Mouse (Mus musculus): ENCODE results near the gene Ubtf. TPM values are rescaled to one million over a fixed set of nuclear protein-coding genes. Genes with fewer than 3 reads are reported as not detected.

Ubtf gene
- 24.8 and 26.1 TPM in 2 replicates for polyA plus RNA-seq (2012; rRNA removed)

DNA sequence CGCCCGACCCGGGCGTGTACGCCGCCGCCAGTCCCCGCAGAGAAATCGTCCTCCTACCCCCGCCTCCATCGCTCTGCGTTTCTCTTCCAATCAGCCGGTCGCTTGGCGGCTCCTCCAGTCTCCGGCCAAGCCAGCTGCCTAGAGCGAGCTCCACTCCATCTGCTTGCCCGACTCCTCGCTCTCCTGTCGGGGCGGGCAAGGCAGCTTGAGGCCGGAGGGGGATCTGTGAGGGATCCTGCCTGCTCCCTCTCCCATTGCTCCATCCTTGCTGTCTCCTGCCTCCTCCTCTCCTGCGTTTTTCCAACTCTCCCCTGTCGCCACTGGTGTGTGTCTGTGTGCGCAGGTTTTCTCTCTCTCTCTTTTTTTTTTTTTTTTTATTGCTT lies at the start of gene Ubtf:
TSS of gene Ubtf (minus strand) at position 333 of the 383 bp plus-strand sequence.

DNA sequence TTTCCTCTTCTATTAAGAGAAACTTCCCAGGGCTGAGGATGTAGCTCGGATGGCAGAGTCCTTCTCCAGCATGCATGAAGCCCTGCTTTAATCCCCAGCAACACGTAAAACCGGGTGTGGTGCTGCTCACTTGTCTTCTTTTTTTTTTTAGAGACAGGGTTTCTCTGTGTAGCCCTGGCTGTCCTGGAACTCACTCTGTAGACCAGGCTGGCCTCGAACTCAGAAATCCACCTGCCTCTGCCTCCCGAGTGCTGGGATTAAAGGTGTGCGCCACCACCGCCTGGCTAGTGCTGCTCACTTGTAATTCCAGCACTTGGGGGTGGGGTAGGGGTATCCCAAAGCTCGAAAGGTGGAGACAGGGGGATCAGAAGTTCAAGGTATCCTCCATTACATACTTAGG lies 46.6 kb upstream of the Ubtf start, which contains the start of gene Slc4a1:
TSS of gene Slc4a1 (minus strand) at position 101 of the 400 bp plus-strand sequence.

GRCm38 (mm10) chr11:102296491-102297472 lies 22.8 kb downstream of the Ubtf start, which contains the start of gene Atxn7l3:
TSS of gene Atxn7l3 (minus strand) at chr11:102296631.

GRCm38 (mm10) chr11:102284501-102285094 lies 34.9 kb downstream of the Ubtf start, which contains the start of gene Tmub2:
TSS of gene Tmub2 (plus strand) at chr11:102284931.

DNA sequence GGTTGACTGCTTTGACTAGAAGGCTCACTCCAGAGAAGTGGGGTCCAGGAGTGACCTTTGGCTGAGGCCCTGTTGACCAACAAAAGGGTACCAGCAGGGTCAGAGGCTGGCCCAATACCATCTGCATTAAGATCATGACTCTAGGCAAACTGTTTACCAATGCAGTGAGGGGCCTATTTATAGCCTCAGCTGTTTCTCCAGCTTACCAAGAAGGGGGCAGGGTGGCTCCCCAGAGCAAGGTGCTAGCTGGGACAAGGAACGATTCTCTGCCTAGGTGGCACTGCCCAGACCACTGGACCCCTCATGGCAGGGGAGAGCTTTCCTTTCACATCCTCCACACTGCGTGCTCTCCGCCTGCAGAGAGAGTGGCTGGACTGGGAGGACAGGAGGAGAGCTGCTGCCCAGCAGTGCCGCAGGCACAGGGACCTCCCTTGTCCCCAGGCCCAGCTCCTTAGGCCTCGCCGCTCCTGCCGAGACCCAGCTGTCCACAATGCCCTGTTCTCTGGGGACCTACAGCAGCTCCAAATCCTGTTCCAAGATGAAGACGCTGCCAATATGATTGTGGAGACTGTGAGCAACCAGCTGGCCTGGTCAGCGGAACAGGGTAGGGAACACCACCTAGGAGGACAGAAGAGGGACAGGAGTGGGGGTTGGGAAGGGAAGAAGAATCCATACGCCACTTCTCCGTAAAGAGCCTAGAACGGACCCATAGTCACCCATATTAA lies 50.9 kb downstream of the Ubtf start, which contains the start of gene Asb16:
TSS of gene Asb16 (plus strand) at position 224 of the 725 bp plus-strand sequence.

Other genes starting within 250 kb of the Ubtf start
- 3.7 and 4.3 TPM in 2 replicates for gene Mpp2, start 231.2 kb downstream of the Ubtf start, polyA plus RNA-seq (2012; rRNA removed)
- 0.19 TPM in 1 of 2 replicates, not detected in the other for gene Ppy, start 218.4 kb downstream of the Ubtf start, polyA plus RNA-seq (2012; rRNA removed)
- 0.61 and 1.6 TPM in 2 replicates for gene Pyy, start 211.9 kb downstream of the Ubtf start, polyA plus RNA-seq (2012; rRNA removed)
- gene Nags, start 174.2 kb downstream of the Ubtf start, polyA plus RNA-seq (2012; rRNA removed), result 24.4 and 27.6 TPM in 2 replicates
- gene Tmem101, start 163.3 kb downstream of the Ubtf start, polyA plus RNA-seq (2012; rRNA removed), result 6.8 and 7.4 TPM in 2 replicates
- gene Lsm12, start 134.4 kb downstream of the Ubtf start, polyA plus RNA-seq (2012; rRNA removed), result 11.3 and 13.1 TPM in 2 replicates
- gene G6pc3, start 130.1 kb downstream of the Ubtf start, polyA plus RNA-seq (2012; rRNA removed), result 9.6 and 11.1 TPM in 2 replicates
- gene Hdac5, start 89.6 kb downstream of the Ubtf start, polyA plus RNA-seq (2012; rRNA removed), result 23.1 and 27.8 TPM in 2 replicates
- gene BC030867, start 70.9 kb downstream of the Ubtf start, polyA plus RNA-seq (2012; rRNA removed), result 4.9 and 5.0 TPM in 2 replicates
- 0.20 and 0.26 TPM in 2 replicates for gene Asb16, start 51.0 kb downstream of the Ubtf start, polyA plus RNA-seq (2012; rRNA removed)
- gene Tmub2, start 34.8 kb downstream of the Ubtf start, polyA plus RNA-seq (2012; rRNA removed), result 21.9 and 22.2 TPM in 2 replicates
- gene Atxn7l3, start 23.1 kb downstream of the Ubtf start, polyA plus RNA-seq (2012; rRNA removed), result 10.8 and 12.7 TPM in 2 replicates
- 295 and 300 TPM in 2 replicates for gene Slc4a1, start 46.5 kb upstream of the Ubtf start, polyA plus RNA-seq (2012; rRNA removed)
- 0.50 and 0.54 TPM in 2 replicates for gene Rundc3a, start 73.7 kb upstream of the Ubtf start, polyA plus RNA-seq (2012; rRNA removed)
- gene Slc25a39, start 88.2 kb upstream of the Ubtf start, polyA plus RNA-seq (2012; rRNA removed), result 199 and 201 TPM in 2 replicates
- 54.1 and 57.5 TPM in 2 replicates for gene Grn, start 110.6 kb upstream of the Ubtf start, polyA plus RNA-seq (2012; rRNA removed)
- 1.7 and 2.3 TPM in 2 replicates for gene Fam171a2, start 127.9 kb upstream of the Ubtf start, polyA plus RNA-seq (2012; rRNA removed)
- 22.7 and 27.8 TPM in 2 replicates for gene Itga2b, start 150.4 kb upstream of the Ubtf start, polyA plus RNA-seq (2012; rRNA removed)
- gene Gpatch8, start 236.7 kb upstream of the Ubtf start, polyA plus RNA-seq (2012; rRNA removed), result 5.3 and 6.3 TPM in 2 replicates

Measured in liver, embryonic 18 days (tissue).